Mouse (Mus musculus) CH12.LX (cell line): ENCODE measurements around the gene Armcx4. TPM values are rescaled to one million over a fixed set of nuclear protein-coding genes. Genes with fewer than 3 reads are reported as not detected.

Experiments
- DNase-seq: peaks from one replicate; pipeline ENCODE4 v3.0.0-alpha.2; 2013; ENCODE audit errors: extremely low read depth
- H3K27ac ChIP-seq: 2 replicates; pipeline ENCODE4 v1.5.1; 2012; ENCODE audit warnings: low read depth, mild to moderate bottlenecking, control low read depth, moderate library complexity; ENCODE audit not compliant: insufficient read depth
- H3K27me3 ChIP-seq: replicated peaks from 2 replicates; pipeline ENCODE3; 2012; ENCODE audit warnings: inconsistent platforms
- H3K36me3 ChIP-seq, 2 experiments: replicated peaks in 1 of 2; 2 replicates each; pipeline versions ENCODE3 to v1.6.1; 2012; ENCODE audit warnings: inconsistent platforms in 1 of 2, low read length in 1 of 2, mild to moderate bottlenecking in 1 of 2, mixed read lengths in 1 of 2, moderate library complexity in 1 of 2; ENCODE audit not compliant: control insufficient read depth in 1 of 2, insufficient read depth in 1 of 2
- H3K4me1 ChIP-seq, 2 experiments: 2 replicates each; pipeline ENCODE4 v1.6.1; 2012; ENCODE audit warnings: inconsistent platforms in 1 of 2, moderate library complexity in 1 of 2; ENCODE audit not compliant: insufficient read depth in 2 of 2, control insufficient read depth in 1 of 2
- H3K4me2 ChIP-seq: 2 replicates; pipeline ENCODE4 v1.6.1; 2012; ENCODE audit warnings: low read depth, mild to moderate bottlenecking, control low read depth; ENCODE audit not compliant: poor library complexity, insufficient read depth, severe bottlenecking
- H3K4me3 ChIP-seq, 3 experiments: fragments of 150-350 bp in 1 of 3; sonication (generic) in 1 of 3; replicated peaks in 1 of 3; 2 replicates each; pipeline versions ENCODE3 to v1.5.1; 2011 to 2012; ENCODE audit warnings: low read depth in 2 of 3, low read length in 2 of 3, mild to moderate bottlenecking in 2 of 3, moderate library complexity in 2 of 3, control low read depth in 1 of 3, improper control_type of control experiment in 1 of 3, inconsistent platforms in 1 of 3, mixed read lengths in 1 of 3; ENCODE audit not compliant: poor library complexity in 1 of 3
- H3K79me2 ChIP-seq: replicated peaks from 2 replicates; pipeline ENCODE4 v1.6.1; 2012; ENCODE audit warnings: mild to moderate bottlenecking, moderate library complexity; ENCODE audit not compliant: control insufficient read depth, poor library complexity, insufficient read depth, severe bottlenecking; ENCODE audit errors: extremely low read depth
- H3K9ac ChIP-seq: 2 replicates; pipeline ENCODE4 v1.6.1; 2012; ENCODE audit warnings: low read depth, mild to moderate bottlenecking, control low read depth, moderate library complexity; ENCODE audit not compliant: insufficient read depth
- H3K9me3 ChIP-seq: replicated peaks from 2 replicates; pipeline ENCODE3; 2012; ENCODE audit warnings: low read length, inconsistent platforms, mixed read lengths
- CHD1 ChIP-seq: IDR thresholded peaks from 2 replicates; pipeline ENCODE4 v1.6.1; 2012; ENCODE audit warnings: low read depth, low read length, improper control_type of control experiment, inconsistent platforms
- CTCF ChIP-seq, 2 experiments: IDR thresholded peaks in 1 of 2; conservative IDR thresholded peaks in 1 of 2; 2 replicates each; pipeline ENCODE4 v1.5.1; 2011 to 2012; ENCODE audit warnings: low read depth in 2 of 2, low read length in 2 of 2, improper control_type of control experiment in 1 of 2, inconsistent platforms in 1 of 2, mild to moderate bottlenecking in 1 of 2, moderate library complexity in 1 of 2
- ETS1 ChIP-seq: conservative IDR thresholded peaks from 2 replicates; pipeline ENCODE4 v1.6.1; 2012; ENCODE audit warnings: low read depth, mild to moderate bottlenecking, inconsistent platforms, low read length, improper control_type of control experiment, moderate library complexity
- GABPA ChIP-seq: IDR thresholded peaks from 2 replicates; pipeline ENCODE4 v1.6.1; 2012; ENCODE audit warnings: low read depth, low read length, improper control_type of control experiment, inconsistent platforms; ENCODE audit not compliant: insufficient replicate concordance
- HCFC1 ChIP-seq: IDR thresholded peaks from 2 replicates; pipeline ENCODE4 v1.6.1; 2012; ENCODE audit warnings: low read depth, mild to moderate bottlenecking, inconsistent platforms, low read length, improper control_type of control experiment
- JUN ChIP-seq: IDR thresholded peaks from 2 replicates; pipeline ENCODE4 v1.6.1; 2011; ENCODE audit warnings: low read depth, mild to moderate bottlenecking, low read length, improper control_type of control experiment, moderate library complexity; ENCODE audit not compliant: insufficient read depth
- MAFK ChIP-seq: IDR thresholded peaks from 2 replicates; pipeline ENCODE4 v1.6.1; 2011; ENCODE audit warnings: low read length, improper control_type of control experiment; ENCODE audit not compliant: insufficient replicate concordance
- MAX ChIP-seq: IDR thresholded peaks from 2 replicates; pipeline ENCODE4 v1.6.1; 2011; ENCODE audit warnings: low read length, improper control_type of control experiment
- MEF2A ChIP-seq: IDR thresholded peaks from 2 replicates; pipeline ENCODE4 v1.6.1; 2014; ENCODE audit warnings: low read depth, mild to moderate bottlenecking, inconsistent platforms, low read length, improper control_type of control experiment, borderline replicate concordance
- MXI1 ChIP-seq: IDR thresholded peaks from 2 replicates; pipeline ENCODE4 v1.6.1; 2011; ENCODE audit warnings: mild to moderate bottlenecking, low read depth, low read length, improper control_type of control experiment
- MYC ChIP-seq: IDR thresholded peaks from 2 replicates; pipeline ENCODE4 v1.6.1; 2011; ENCODE audit warnings: low read depth, mild to moderate bottlenecking, improper control_type of control experiment, low read length
- NELFE ChIP-seq: IDR thresholded peaks from 2 replicates; pipeline ENCODE4 v1.6.1; 2011; ENCODE audit warnings: low read depth, low read length, improper control_type of control experiment
- NRF1 ChIP-seq: IDR thresholded peaks from 2 replicates; pipeline ENCODE4 v1.6.1; 2014; ENCODE audit warnings: low read depth, mild to moderate bottlenecking, inconsistent platforms, low read length, improper control_type of control experiment, moderate library complexity
- POLR2AphosphoS2 ChIP-seq: IDR thresholded peaks from 2 replicates; pipeline ENCODE4 v1.6.1; 2011; ENCODE audit warnings: low read depth, low read length, improper control_type of control experiment
- RAD21 ChIP-seq: IDR thresholded peaks from 2 replicates; pipeline ENCODE4 v1.6.1; 2011; ENCODE audit warnings: low read depth, mild to moderate bottlenecking, low read length, improper control_type of control experiment, moderate library complexity
- RCOR1 ChIP-seq: conservative IDR thresholded peaks from 2 replicates; pipeline ENCODE4 v1.6.1; 2012; ENCODE audit warnings: low read depth, mild to moderate bottlenecking, inconsistent platforms, low read length, improper control_type of control experiment
- TCF12 ChIP-seq: IDR thresholded peaks from 2 replicates; pipeline ENCODE4 v1.6.1; 2014; ENCODE audit warnings: low read depth, mild to moderate bottlenecking, inconsistent platforms, low read length, improper control_type of control experiment
- UBTF ChIP-seq: IDR thresholded peaks from 2 replicates; pipeline ENCODE4 v1.6.1; 2012; ENCODE audit warnings: low read depth, mild to moderate bottlenecking, inconsistent platforms, low read length, improper control_type of control experiment, moderate library complexity
- USF2 ChIP-seq: conservative IDR thresholded peaks from 2 replicates; pipeline ENCODE4 v1.6.1; 2011; ENCODE audit warnings: low read depth, low read length, improper control_type of control experiment
- ZKSCAN1 ChIP-seq: IDR thresholded peaks from 2 replicates; pipeline ENCODE4 v1.6.1; 2012; ENCODE audit warnings: low read depth, inconsistent platforms, low read length, improper control_type of control experiment, borderline replicate concordance
- ZMIZ1 ChIP-seq: IDR thresholded peaks from 2 replicates; pipeline ENCODE4 v1.6.1; 2012; ENCODE audit warnings: low read depth, mild to moderate bottlenecking, inconsistent platforms, low read length, improper control_type of control experiment
- ZNF384 ChIP-seq: IDR thresholded peaks from 2 replicates; pipeline ENCODE4 v1.6.1; 2012; ENCODE audit warnings: low read depth, low read length, improper control_type of control experiment, inconsistent platforms
- dilution Hi-C: fragments of 300-500 bp; cut with MboI; formaldehyde crosslinking; loops from 2 replicates; pipeline ENCODE4 v1.14.3; 2020; ENCODE audit warnings: low sequenced_read_pairs; ENCODE audit not compliant: extremely low pct_unique_long_range_greater_than_20kb, extremely low pct_ligation_motif_present
- in situ Hi-C: fragments of 300-500 bp; cut with MboI; formaldehyde crosslinking; loops from 3 replicates; pipeline ENCODE4 v1.14.3; 2019; ENCODE audit warnings: low sequenced_read_pairs, low pct_ligation_motif_present, low pct_unique_long_range_greater_than_20kb, mixed read lengths
- polyA plus RNA-seq: library from polyadenylated mRNA; unstranded; fragments of >175 nt; gene quantifications from 2 replicates; pipeline ENCODE4 v1.2.1, GENCODE M21; 2012; ENCODE audit warnings: low read depth; ENCODE audit not compliant: insufficient read length
- total RNA-seq, 2 experiments: library from RNA; depleted of rRNA; stranded (reverse); fragments of 300-350 nt in 1 of 2; fragments of >200 nt in 1 of 2; gene quantifications; 2 replicates each; pipeline ENCODE4 v1.2.3; 2012 to 2014

The Armcx4 gene
- total and polyA plus RNA-seq, 3 experiments, result 0.03 to 3.4 (median 0.19) TPM

GRCm38 (mm10) chrX:134652061-134652460 lies 34.3 kb upstream of the Armcx4 start:
- in situ Hi-C loops (no loop called here), dilution Hi-C loops (no loop called here)
- no peak overlapping the region for H3K27ac ChIP-seq
- H3K79me2 ChIP-seq, result no peaks in the 10 kb centered on the region
- H3K9ac ChIP-seq, result no peak overlapping the region
- H3K4me3 ChIP-seq, result no peak overlapping the region
- H3K4me1 ChIP-seq, result no peaks in the 10 kb centered on the region
- H3K36me3 ChIP-seq, result no peaks in the 10 kb centered on the region
- no peak overlapping the region for H3K4me2 ChIP-seq
- H3K9me3 ChIP-seq, result no peaks in the 10 kb centered on the region
- no peaks in the 10 kb centered on the region for H3K27me3 ChIP-seq
- no peak for DNase-seq
- TF ChIP-seq ZMIZ1, result no peak
- TF ChIP-seq HCFC1, result no peak
- TF ChIP-seq GABPA, result no peak
- no peak for TF ChIP-seq CHD1
- TF ChIP-seq UBTF, result no peak
- TF ChIP-seq MAX, result no peak
- no peak for TF ChIP-seq ETS1

DNA sequence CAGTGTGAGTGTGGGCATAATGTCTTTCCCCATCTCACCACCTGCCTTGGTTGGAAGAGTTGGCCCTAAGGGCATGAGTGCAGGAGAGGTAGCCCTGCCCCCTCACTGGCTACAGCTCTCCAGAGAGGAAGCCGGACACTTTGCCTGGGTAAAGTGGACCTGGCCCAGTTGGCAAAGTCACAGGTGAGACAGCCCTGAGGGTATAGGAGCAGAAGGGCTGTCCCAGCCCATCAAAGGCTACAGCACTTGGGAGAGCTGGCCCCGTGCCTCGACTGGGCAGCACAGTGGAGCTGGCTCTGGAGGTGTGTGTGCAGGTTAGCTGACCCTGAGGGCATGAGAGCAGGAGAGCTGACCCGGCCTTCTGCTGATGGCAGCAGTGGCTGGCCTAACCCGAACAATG lies 24.7 kb upstream of the Armcx4 start:
- Histone ChIP-seq H3K9me3 (no peaks in the 10 kb centered on the region), H3K27ac (no peak overlapping the region), H3K36me3 (no peaks in the 10 kb centered on the region), H3K9ac (no peak overlapping the region), H3K4me3 (no peak overlapping the region), H3K27me3 (no peaks in the 10 kb centered on the region), H3K4me1 (no peaks in the 10 kb centered on the region), H3K79me2 (no peaks in the 10 kb centered on the region), H3K4me2 (no peak overlapping the region)
- no peak for DNase-seq
- in situ Hi-C loops (loop anchor here (10.0 kb wide), 1 partner anchor 57 kb away; the partner anchor contains the start of genes Gla and Hnrnph2), dilution Hi-C loops (no loop called here)
- TF ChIP-seq CTCF (conservative IDR thresholded peaks at IDR 0.05 in 1 of 2, IDR thresholded peaks at IDR 0.05 in 1 of 2; ENCODE audit: low read depth in 2 of 2, low read length in 2 of 2) (no peak), TCF12 (no peak), ZMIZ1 (no peak), ZNF384 (no peak)

- Histone ChIP-seq H3K4me1 (no peaks in the 10 kb centered on the region), H3K4me2 (no peak overlapping the region), H3K4me3 (no peak overlapping the region), H3K9ac (no peak overlapping the region), H3K27me3 (no peaks in the 10 kb centered on the region), H3K36me3 (no peaks in the 10 kb centered on the region), H3K79me2 (no peaks in the 10 kb centered on the region), H3K9me3 (no peaks in the 10 kb centered on the region), H3K27ac (no peak overlapping the region)
- in situ Hi-C loops, result no loop called here
- TF ChIP-seq RAD21 (no peak), GABPA (no peak), POLR2AphosphoS2 (no peak), TCF12 (no peak), JUN (no peak), USF2 (no peak), MAFK (no peak), ZKSCAN1 (no peak), UBTF (no peak), CTCF (conservative IDR thresholded peaks at IDR 0.05 in 1 of 2, IDR thresholded peaks at IDR 0.05 in 1 of 2; ENCODE audit: low read depth in 2 of 2, low read length in 2 of 2) (no peak), MYC (no peak), MEF2A (no peak), MXI1 (no peak), MAX (no peak), RCOR1 (no peak), NELFE (no peak), NRF1 (no peak)
- DNase-seq, result no peak
- dilution Hi-C loops, result no loop called here
These were observed 11.3 kb upstream of the Armcx4 start for GRCm38 (mm10) chrX:134675022-134675421.
